Mouse (Mus musculus) kidney, adult 8-10 months (tissue): ENCODE data around the gene Vmp1.

ENCODE experiments used
- DNase-seq, 2 experiments: peaks; one replicate each; pipeline ENCODE4 v3.0.0; 2022

Gene Vmp1

GRCm38 (mm10) chr11:86583313-86583825 lies 100.3 kb downstream of the Vmp1 start:
- DNase-seq, result no peak

GRCm38 (mm10) chr11:86582543-86583260 lies 100.9 kb downstream of the Vmp1 start:
- DNase-seq, result no peak

GRCm38 (mm10) chr11:86581943-86582542 lies 101.6 kb downstream of the Vmp1 start:
- no peak for DNase-seq

DNA sequence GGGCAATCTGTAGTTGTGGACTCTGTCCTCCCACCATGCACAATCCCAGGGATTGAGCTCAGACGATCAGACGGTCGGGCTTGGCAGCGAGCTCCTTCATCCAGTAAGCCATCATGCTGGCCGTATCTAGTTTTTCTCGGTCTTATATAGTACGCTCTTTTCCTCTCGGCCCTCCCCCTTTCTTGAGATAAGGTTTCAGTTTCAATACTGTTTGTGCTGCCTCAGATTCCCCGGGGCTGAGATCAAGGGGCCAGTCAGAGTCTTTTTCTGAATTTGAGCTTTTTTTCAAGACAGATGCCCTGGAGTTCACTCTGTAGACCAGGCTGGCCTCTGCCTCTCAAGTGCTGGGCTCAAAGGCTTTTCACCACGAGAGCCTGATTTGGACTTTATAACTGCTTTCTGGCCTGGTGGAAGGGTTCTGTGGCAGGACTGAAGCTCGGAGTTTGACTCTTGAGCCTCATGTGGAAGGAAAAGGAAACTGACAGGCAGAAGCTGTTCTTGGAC lies 102.3 kb downstream of the Vmp1 start:
- peak; percentile 73 to 76 for DNase-seq

- DNase-seq, result peak; percentile 80 to 86
Measured at GRCm38 (mm10) chr11:86580319-86581113, 103.1 kb downstream of the Vmp1 start.

DNA sequence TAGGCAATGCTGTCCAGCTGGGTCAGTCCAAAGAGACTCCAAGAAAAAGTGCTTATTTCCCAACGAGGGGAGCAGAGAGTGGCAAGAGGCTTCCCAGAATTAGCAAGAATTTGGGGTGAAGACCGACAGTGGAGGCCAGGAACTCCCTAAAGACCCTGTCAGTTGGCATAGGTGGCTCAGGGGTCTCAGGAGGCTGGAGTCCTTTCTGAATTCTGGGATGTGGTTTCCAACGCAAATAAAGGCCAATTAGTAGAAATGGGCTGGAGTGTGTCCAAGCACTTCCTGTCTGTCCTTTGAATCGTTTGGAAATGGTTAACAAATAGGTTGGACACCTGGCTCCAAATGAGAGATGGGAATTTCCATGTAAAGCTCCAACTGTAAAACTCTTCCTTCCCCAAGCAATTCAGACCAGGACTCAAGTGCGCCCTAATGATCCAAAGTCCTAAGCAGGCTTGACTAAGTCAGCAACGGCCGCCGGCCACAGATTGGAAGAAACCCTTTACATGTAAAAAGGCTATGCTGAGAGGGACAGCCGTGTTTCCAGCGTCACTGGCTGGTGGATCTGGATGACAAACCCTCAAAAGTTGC lies 103.8 kb downstream of the Vmp1 start:
- peak; percentile 63 to 68 for DNase-seq

- DNase-seq, result peak; percentile 71 to 75
Measured at GRCm38 (mm10) chr11:86578809-86579730, 104.6 kb downstream of the Vmp1 start.

- no peak for DNase-seq
Measured at GRCm38 (mm10) chr11:86578106-86578808, 105.4 kb downstream of the Vmp1 start.

GRCm38 (mm10) chr11:86577231-86577630 lies 106.4 kb downstream of the Vmp1 start:
- peak; percentile 43 to 49 for DNase-seq

- DNase-seq, result no peak
Measured at GRCm38 (mm10) chr11:86575632-86576378, 107.8 kb downstream of the Vmp1 start.

DNA sequence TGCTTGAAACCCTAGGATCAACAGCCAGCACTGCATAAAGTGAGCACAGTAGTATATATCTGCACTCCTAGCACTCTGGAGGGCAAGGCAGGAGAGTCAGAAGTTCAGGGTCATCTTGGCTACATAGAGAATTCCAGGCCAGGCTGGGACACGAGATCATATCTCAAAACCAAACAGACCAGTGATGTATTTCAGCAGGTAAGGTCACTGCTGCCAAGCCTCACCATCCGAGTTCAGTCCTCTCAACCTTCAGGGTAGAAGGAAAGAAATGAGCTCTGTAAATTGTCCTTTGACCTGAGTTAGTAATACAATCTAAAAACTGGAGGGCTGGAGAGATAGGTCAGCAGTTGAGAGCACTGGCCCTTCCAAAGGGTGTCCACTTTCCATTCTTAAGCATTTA lies 109.2 kb downstream of the Vmp1 start:
- DNase-seq, result no peak

DNA sequence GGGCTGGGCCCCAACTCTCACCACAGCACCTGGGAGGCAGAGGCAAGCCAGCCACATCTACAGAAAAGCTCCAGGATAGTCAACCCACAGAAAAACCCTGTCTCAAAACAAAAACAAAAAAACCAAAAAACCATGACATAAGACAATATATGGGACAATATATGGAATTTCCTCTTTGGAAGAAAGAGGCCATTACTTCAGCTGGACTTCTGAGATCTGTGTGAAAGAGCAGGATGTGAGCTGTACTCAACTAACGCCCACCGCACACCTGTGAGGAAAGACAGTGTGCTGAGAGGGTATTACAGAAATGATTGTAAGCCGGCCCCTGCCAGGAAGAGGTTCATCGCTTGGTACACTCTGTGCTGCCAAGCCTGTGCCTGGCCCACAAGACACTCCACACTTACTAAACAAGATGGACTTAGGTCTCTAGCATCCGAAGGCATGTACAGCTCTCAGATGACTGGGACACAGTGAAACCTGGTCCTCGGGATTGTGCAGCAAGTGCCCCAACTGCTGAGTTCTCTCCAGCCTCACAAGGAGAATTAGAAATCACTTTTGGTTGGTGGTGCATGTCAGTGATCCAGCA lies 109.9 kb downstream of the Vmp1 start:
- DNase-seq, result peak in 1 of 2 experiments; percentile 71

DNA sequence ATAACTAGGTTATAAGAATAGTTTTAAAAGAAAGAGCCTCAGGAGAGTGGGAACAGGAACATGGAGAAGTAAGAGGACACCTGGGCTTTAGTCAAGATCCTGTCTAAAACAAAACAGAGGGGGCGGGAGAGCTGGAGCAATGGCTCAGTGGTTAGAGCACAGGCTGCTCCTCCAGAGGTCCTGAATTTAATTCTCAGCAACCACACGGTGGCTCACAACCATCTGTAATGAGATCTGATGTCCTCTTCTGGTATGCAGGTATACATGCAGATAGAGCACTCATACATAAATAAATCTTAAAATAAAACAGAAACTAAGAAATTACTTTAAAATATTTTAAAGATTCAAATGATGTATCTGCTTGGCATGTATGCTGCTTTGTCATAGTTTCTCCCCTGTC lies 111.0 kb downstream of the Vmp1 start:
- DNase-seq, result no peak

DNA sequence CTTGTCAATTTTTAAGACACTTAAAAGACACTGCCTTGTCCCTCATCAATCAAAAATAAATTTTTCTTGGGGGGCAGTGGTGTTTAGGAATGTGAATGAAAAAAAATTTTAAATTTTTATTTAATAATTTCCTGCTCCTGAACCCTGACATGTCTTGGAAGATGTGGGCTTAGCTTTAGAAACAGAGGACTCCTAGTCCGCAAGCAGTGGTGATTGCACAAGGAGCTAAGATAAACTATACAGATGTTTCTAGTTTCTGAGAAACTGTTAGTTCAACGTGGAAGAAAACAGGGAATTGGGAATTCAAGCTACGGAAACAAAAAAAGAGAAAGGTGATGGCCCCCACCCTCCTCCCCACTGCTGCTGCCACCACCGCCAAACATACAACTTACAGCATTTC lies 111.8 kb downstream of the Vmp1 start:
- DNase-seq, result no peak

DNA sequence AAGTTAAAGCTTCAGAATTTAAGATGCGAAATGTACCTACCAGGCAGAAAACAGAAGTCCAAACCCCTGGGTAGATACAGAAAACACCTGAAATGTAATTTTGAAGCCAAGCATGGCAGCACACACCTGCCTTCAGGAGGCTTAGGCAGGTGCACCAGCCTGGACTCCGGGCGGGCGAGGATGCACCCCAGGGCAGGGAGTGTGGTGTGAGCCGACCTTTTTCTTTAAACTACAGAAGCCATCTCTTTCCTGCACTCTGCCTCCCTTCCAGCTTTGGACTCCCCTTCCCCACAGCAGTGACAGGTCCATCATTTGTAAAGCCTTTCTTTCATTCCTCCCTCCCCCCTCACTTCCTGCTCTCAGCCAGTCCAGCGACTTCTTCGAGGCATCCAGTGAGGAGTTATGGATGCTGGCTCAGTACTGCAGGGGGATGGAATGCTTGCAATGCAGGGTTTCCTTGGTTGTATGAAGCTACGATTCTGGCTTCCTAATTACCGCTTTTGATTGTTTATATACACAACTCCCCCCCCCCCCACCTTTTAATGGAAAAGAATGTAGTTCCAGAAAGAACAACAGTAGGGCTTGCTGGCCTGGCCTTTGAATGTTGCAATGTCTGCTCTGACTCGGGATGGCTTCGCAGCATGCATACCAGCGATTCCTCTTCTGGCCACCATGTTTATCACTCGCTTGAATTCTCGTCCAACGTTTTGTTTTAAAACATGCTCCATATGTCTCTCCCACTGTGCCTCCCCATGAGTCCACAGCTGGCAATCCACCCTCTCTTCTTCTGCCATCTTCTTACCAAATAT lies 112.4 kb downstream of the Vmp1 start:
- DNase-seq, result no peak

DNA sequence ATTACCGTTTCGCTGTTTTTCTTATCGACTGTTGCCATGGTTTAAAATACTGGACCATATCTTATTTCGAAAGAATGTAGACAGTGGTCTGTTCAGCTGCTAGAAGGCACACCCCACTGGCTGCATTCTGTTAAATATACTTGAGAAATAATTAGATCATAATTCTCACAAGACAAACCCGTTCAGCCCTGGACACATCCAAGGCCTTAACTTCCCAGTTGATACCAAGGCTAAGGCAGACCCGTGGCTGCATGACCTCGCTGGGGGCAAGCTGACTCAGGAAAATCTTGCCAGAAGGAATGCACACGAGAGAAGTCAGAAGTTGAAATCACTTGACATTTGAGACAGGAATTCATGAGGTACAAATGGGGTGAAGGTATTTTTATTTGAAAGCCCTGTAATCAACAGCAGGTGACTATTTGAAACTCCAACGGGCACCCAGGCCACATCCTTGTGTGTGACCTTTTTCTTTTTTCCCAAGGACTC lies 113.3 kb downstream of the Vmp1 start:
- DNase-seq, result peak in 1 of 2 experiments; percentile 50

DNA sequence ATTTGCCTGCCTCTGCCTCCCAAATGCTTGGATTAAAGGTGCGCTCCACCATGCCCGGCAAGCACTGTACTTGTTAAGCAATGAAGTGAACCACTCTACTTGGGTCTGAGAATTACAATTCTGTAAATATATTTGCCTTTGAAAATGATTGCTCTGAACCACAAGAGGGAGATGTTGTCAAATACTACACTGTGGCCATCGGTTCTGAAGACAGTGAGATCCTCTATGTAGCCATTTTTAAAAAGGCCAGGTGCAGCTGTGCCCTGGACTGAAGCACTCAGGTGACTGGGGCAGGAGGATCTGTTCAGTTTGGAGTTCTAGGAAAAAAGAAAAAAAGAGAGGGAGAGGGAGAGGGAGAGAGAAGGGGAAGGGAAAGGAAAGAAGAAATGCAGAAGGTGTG lies 115.2 kb downstream of the Vmp1 start:
- no peak for DNase-seq

DNA sequence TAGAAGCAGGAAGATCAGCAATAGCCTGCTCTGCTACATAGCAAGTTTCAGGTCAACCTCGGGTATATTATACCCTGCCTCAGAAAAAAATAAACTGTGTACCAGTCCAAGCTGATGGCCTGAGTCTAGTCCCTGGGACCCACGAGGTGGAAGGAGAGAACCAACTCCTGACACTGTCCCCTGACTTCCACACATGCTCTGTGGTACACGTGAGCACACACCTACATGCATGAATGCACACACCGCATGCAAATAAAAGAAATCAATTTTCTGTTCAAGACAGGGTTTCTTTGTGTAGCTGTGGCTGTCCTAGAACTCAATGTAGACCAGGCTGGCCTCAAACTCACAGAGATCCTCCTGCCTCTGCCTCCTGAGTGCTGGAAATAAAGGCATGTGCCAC lies 125.4 kb downstream of the Vmp1 start:
- no peak for DNase-seq

DNA sequence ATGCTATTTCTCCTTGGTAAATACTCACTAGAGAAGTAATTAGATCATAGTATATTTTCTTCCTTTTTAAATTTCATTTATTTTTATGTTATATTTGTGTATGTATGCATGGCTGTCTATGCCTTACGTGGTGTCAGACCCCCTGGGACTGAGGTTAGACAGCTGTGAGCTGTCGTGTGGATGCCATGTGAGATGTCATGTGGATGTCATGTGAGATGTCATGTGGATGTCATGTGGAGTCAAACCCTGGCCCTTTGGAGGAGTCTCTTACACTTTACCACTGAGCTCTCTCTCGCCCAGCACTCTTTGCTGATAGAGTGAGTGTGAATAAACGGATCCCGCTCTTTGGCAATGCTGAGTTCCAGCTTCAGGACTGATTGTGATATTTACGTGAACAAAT lies 130.1 kb downstream of the Vmp1 start:
- no peak for DNase-seq
